Mouse (Mus musculus): ENCODE results near the gene Tctex1d2.

GRCm38 (mm10) chr16:32431926-32432325 is 12.4 kb downstream of the Tctex1d2 start:
- TF ChIP-seq CTCF (IDR thresholded peaks at IDR 0.05; ENCODE audit: extremely low read depth, insufficient read depth, low read length): no peak
- TF ChIP-seq POLR2A (IDR thresholded peaks at IDR 0.05; ENCODE audit: extremely low read depth, insufficient read depth, low read length): no peak
